Mouse (Mus musculus): ENCODE results near the gene Fam198a. TPM values are rescaled to one million over a fixed set of nuclear protein-coding genes. Genes with fewer than 3 reads are reported as not detected.

Fam198a gene
- polyA plus RNA-seq, 1 experiment from 2014 or later, result 3.1 TPM

- H3K36me3 ChIP-seq, result no peaks in the 10 kb centered on the region
- 92% methylated on average over 4 of the region's 4 CpGs for WGBS
- H3K9me3 ChIP-seq, result no peaks in the 10 kb centered on the region
- no peak overlapping the region for H3K4me3 ChIP-seq (replicated peaks)
- H3K27ac ChIP-seq, result no peak overlapping the region
- H3K4me1 ChIP-seq (replicated peaks), result no peaks in the 10 kb centered on the region
- H3K4me2 ChIP-seq (replicated peaks), result no peak overlapping the region
- H3K27me3 ChIP-seq (replicated peaks), result no peaks in the 10 kb centered on the region
- no peak overlapping the region for H3K9ac ChIP-seq
- no peak for ATAC-seq
Observed at GRCm38 (mm10) chr9:121912786-121913185, 38.0 kb upstream of the Fam198a start.

- H3K27ac ChIP-seq, result no peak overlapping the region
- no peak overlapping the region for H3K4me2 ChIP-seq (replicated peaks)
- H3K4me3 ChIP-seq (replicated peaks), result no peak overlapping the region
- 77% methylated on average over 8 of the region's 8 CpGs for WGBS
- no peak for ATAC-seq
- H3K9ac ChIP-seq, result no peak overlapping the region
- no peaks in the 10 kb centered on the region for H3K27me3 ChIP-seq (replicated peaks)
- H3K36me3 ChIP-seq, result no peaks in the 10 kb centered on the region
- H3K4me1 ChIP-seq (replicated peaks), result no peaks in the 10 kb centered on the region
- no peaks in the 10 kb centered on the region for H3K9me3 ChIP-seq
Observed at GRCm38 (mm10) chr9:121914226-121914757, 36.5 kb upstream of the Fam198a start.

DNA sequence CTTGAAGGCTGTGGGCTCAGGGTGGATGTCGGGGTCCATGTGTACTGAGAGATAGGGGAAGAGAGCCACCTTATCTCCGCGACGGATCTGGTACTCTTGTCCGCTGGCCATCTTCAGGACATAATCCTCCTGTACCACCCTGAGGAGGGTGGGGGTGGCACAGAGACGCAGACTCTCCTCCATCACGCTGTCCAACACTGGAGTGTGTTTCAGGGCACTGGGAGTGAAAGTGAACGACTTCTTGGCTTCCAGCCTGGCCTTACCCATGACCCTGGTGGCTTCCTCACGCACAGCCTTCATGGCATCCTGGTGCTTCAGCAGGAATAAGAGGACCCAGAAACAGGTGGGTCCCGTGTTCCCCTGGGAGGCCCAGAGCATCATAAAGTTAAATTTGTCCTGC, 35.7 kb upstream of the Fam198a start:
- H3K4me3 ChIP-seq (replicated peaks), result no peak overlapping the region
- WGBS, result 90% methylated on average over 10 of the region's 10 CpGs
- H3K27me3 ChIP-seq (replicated peaks), result no peaks in the 10 kb centered on the region
- no peak overlapping the region for H3K9ac ChIP-seq
- no peak for ATAC-seq
- no peaks in the 10 kb centered on the region for H3K36me3 ChIP-seq
- H3K4me2 ChIP-seq (replicated peaks), result no peak overlapping the region
- H3K27ac ChIP-seq, result no peak overlapping the region
- H3K4me1 ChIP-seq (replicated peaks), result no peaks in the 10 kb centered on the region
- no peaks in the 10 kb centered on the region for H3K9me3 ChIP-seq

GRCm38 (mm10) chr9:121916102-121916501, 34.7 kb upstream of the Fam198a start, which contains the start of gene Cyp8b1:
Cyp8b1 (minus strand) TSS chr9:121916305.
- no peak within 1 kb of the TSS for H3K4me2 ChIP-seq (replicated peaks)
- H3K9me3 ChIP-seq, result no peaks in the 10 kb centered on the region
- no peaks in the 10 kb centered on the region for H3K36me3 ChIP-seq
- H3K4me1 ChIP-seq (replicated peaks), result no peaks in the 10 kb centered on the region
- WGBS, result 63% methylated on average over 8 of the region's 8 CpGs
- H3K9ac ChIP-seq, result no peak within 1 kb of the TSS
- no peak within 1 kb of the TSS for H3K4me3 ChIP-seq (replicated peaks)
- peak; percentile 84 for ATAC-seq
- H3K27me3 ChIP-seq (replicated peaks), result no peaks in the 10 kb centered on the region
- no peak within 1 kb of the TSS for H3K27ac ChIP-seq

DNA sequence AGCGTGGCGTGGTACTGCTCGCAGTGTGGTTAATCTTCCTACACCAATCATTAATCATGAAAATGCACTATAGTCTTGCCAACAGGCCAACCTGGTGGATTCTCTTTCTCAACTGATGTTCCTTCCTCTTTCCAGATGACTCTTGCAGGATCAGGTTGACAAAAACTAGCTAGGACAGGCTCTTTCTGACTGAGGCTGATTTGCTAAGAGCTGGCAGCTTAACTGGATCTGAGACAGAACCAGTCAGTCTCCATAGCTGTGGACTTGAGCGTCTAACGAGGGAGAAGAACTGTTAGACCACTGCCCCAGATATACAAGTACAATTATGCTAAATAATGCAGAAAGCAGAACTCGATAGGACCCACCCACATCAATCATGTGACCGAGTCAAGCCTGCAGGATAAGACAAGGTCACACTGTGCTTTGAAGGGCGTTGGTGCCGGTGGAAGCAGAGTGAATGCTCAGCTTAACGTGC, 31.7 kb upstream of the Fam198a start:
- WGBS, result 76% methylated on average over 10 of the region's 10 CpGs
- Histone ChIP-seq H3K27me3 (replicated peaks) (no peaks in the 10 kb centered on the region), H3K9me3 (no peaks in the 10 kb centered on the region), H3K9ac (no peak overlapping the region), H3K4me3 (replicated peaks) (no peak overlapping the region), H3K36me3 (no peaks in the 10 kb centered on the region), H3K4me2 (replicated peaks) (no peak overlapping the region), H3K4me1 (replicated peaks) (no peaks in the 10 kb centered on the region), H3K27ac (no peak overlapping the region)
- ATAC-seq, result 0 out of 2 replicates have a peak, but pooled peaks have one; percentile 41

DNA sequence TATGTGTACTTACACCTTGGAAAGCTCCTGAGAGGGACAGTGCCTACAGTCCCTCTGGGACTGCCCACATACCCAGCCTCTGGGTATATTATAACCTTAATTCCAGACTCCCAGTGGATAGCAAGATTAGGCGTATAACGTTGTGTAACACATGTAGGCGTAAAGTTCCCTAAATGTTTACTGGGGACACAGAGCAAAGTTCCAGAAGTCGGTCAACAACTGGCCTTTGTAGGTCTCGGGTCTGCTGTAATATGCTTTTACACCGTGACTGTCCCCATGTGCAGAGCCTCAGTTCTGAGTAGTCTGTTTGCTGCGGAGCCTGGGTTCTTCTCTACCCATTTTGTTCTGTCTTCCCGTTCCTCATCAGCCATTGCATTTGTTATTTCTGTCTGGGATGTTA, 27.3 kb upstream of the Fam198a start:
- no peaks in the 10 kb centered on the region for H3K4me1 ChIP-seq (replicated peaks)
- WGBS, result 79% methylated on average over 8 of the region's 8 CpGs
- H3K36me3 ChIP-seq, result no peaks in the 10 kb centered on the region
- ATAC-seq, result no peak
- no peak overlapping the region for H3K27ac ChIP-seq
- no peak overlapping the region for H3K4me3 ChIP-seq (replicated peaks)
- H3K27me3 ChIP-seq (replicated peaks), result no peaks in the 10 kb centered on the region
- H3K9me3 ChIP-seq, result no peaks in the 10 kb centered on the region
- H3K4me2 ChIP-seq (replicated peaks), result no peak overlapping the region
- no peak overlapping the region for H3K9ac ChIP-seq

DNA sequence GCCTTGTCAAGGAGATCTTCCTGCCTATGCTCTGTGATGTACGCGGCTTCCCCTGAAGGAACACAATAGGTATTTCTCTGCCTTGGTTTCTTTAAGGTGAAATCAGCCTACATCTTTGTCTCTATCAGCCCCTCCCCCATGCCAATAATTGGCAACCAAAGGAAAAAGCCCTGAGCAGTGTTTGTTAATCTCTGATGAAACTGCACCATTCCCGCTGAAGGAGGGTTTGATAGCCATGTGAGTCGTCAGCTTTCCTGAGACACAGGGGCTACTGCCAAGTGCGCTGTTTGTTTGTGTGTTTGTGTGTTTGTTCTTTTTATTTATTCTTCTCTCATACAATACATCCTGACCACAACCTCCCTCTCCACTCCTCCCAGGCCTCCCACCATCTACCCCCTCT, 26.9 kb upstream of the Fam198a start:
- Histone ChIP-seq H3K9ac (no peak overlapping the region), H3K27me3 (replicated peaks) (no peaks in the 10 kb centered on the region), H3K4me1 (replicated peaks) (no peaks in the 10 kb centered on the region), H3K36me3 (no peaks in the 10 kb centered on the region), H3K27ac (no peak overlapping the region), H3K9me3 (no peaks in the 10 kb centered on the region), H3K4me2 (replicated peaks) (no peak overlapping the region), H3K4me3 (replicated peaks) (no peak overlapping the region)
- 76% methylated on average over 5 of the region's 5 CpGs for WGBS
- no peak for ATAC-seq

DNA sequence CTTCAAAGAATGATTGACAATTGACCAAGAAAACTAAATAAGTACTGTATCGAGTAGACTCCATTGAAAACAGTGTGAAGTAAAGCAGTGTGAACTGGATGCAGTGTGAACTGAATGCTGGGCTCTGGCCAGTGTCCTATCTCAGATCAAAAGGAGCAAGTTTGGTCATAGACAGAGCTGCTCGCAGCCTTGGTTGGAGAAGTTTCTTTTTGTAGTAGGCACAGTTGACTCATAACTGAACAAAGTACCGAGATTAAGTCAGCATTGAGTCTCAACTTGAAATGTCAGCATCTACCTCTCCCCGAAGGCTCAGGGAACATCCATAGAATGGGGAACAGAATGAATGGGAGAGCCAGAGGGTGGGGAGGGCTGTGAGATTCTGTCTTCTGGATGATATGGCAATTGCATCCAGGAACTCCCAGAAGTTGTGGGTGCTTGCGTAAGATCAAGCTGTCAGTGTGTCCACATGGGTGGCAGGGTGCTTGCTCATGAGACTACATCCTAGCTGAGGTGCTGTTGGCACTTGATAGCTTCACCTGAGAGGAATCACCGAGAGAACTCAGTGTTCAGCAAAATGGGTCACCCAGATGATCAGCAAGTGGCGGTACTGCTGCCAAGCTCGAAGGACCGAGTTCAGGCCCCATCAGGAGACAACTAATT, 25.8 kb upstream of the Fam198a start:
- no peak overlapping the region for H3K4me2 ChIP-seq (replicated peaks)
- no peak overlapping the region for H3K9ac ChIP-seq
- H3K9me3 ChIP-seq, result no peaks in the 10 kb centered on the region
- no peak for ATAC-seq
- no peaks in the 10 kb centered on the region for H3K4me1 ChIP-seq (replicated peaks)
- H3K4me3 ChIP-seq (replicated peaks), result no peak overlapping the region
- 90% methylated on average over 9 of the region's 9 CpGs for WGBS
- no peaks in the 10 kb centered on the region for H3K36me3 ChIP-seq
- H3K27me3 ChIP-seq (replicated peaks), result no peaks in the 10 kb centered on the region
- H3K27ac ChIP-seq, result no peak overlapping the region

DNA sequence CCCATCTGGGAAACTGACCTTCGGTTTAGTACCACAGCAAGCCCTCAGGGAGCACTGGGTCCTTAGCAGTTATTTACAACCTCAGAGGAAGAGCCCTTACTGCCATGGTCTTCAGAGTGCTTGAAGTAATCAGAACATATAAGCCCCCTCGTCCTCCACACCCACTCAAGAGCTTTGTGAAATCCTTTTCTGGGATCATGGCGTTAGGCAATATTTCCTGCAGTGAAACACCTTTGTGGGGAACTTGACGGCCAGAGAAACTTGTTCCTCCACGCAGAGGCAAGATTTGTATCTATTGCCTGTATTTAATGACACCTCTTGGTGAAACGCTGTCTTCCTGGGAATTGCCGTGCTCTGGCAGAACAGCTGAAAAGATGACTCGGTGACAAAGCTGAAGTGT, 24.8 kb upstream of the Fam198a start:
- WGBS, result 58% methylated on average over 8 of the region's 8 CpGs

DNA sequence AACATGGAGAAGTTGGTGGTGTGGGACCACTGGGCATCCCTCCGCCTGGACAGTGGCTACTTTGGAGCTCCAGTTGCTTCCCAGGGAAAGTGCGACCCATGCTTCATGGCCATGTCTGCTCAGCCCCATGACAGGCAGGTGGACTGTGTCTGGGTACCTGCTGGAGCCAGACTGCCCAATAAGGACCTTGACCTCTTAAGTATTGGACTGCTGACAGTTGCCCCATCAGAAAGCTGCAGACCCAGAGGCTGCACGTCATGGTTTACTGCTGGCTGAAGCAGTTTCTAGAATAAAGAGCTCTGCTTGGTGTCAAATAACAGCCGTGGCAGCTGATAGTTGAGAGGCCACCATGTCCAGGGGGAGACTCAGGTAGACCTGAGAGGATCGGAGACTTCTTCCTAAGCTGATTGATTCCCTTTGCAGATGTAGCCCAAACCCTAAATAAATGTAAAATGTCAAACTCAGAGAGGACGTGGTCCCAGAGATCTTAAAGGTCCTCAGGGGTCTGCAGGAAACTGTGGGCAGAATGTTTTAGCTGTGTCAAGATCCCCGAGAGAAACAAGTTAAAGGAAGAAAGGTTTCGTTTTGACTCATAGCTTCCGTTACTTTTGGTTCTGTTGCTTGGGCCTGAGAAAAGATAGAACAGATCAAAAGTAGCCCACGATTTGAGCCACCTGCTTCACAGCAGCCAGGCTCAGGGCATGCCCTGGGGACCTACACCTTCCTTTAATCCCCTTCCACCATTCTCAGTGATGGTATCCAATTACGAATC, 24.0 kb upstream of the Fam198a start:
- Histone ChIP-seq H3K36me3 (no peaks in the 10 kb centered on the region), H3K4me2 (replicated peaks) (no peak overlapping the region), H3K9ac (no peak overlapping the region), H3K27ac (no peak overlapping the region), H3K4me3 (replicated peaks) (no peak overlapping the region), H3K27me3 (replicated peaks) (no peaks in the 10 kb centered on the region), H3K4me1 (replicated peaks) (no peaks in the 10 kb centered on the region), H3K9me3 (no peaks in the 10 kb centered on the region)
- 48% methylated on average over 11 of the region's 11 CpGs for WGBS
- no peak for ATAC-seq

More for the DNA sequence above, 24.8 kb upstream of the Fam198a start:
- Histone ChIP-seq H3K27ac (no peak overlapping the region), H3K9me3 (no peaks in the 10 kb centered on the region), H3K4me2 (replicated peaks) (no peak overlapping the region), H3K4me1 (replicated peaks) (no peaks in the 10 kb centered on the region), H3K36me3 (no peaks in the 10 kb centered on the region), H3K4me3 (replicated peaks) (no peak overlapping the region), H3K9ac (no peak overlapping the region), H3K27me3 (replicated peaks) (no peaks in the 10 kb centered on the region)
- ATAC-seq, result no peak

DNA sequence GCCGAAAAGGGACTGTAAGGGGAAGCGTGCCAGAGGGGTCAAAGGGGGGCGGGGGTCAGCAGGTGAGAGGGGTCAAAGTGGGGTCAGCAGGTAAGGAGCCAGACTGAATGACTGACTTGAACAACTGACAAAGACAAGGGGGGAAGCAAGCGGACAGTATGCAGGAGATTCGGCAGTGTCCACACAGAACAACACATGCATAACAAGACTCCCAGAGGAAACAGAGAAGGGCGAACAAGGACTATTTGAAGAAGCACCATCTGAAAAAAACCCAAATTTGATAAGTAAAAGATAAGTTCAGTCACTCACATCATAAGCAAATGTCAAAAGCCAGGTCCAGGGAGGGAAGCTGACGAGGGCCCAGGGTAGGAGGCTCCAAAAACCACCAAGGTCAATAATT, 23.1 kb upstream of the Fam198a start:
- no peak overlapping the region for H3K4me2 ChIP-seq (replicated peaks)
- H3K9me3 ChIP-seq, result no peaks in the 10 kb centered on the region
- H3K27me3 ChIP-seq (replicated peaks), result no peaks in the 10 kb centered on the region
- no peaks in the 10 kb centered on the region for H3K36me3 ChIP-seq
- 76% methylated on average over 7 of the region's 7 CpGs for WGBS
- H3K4me1 ChIP-seq (replicated peaks), result no peaks in the 10 kb centered on the region
- H3K27ac ChIP-seq, result no peak overlapping the region
- no peak overlapping the region for H3K4me3 ChIP-seq (replicated peaks)
- ATAC-seq, result no peak
- no peak overlapping the region for H3K9ac ChIP-seq

DNA sequence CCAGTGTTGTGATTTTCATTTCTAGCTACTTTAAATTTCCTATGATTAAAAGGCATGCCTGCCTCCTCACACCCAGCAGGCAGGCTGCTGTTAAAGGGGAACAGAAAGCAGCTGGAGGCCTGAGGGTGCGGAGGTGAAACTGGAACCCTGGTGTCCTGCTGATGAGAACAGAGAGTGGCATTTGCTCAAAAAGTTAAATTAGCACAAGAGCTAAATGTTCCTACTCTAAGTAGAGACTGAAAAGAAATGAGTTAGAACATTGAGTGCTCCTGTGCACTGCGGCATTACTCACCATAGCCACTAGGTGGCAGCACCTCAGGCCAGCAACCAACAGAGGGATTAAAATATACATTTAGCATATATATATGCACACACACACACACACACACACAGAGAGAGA, 22.3 kb upstream of the Fam198a start:
- Histone ChIP-seq H3K4me1 (replicated peaks) (no peaks in the 10 kb centered on the region), H3K9me3 (no peaks in the 10 kb centered on the region), H3K27ac (no peak overlapping the region), H3K9ac (no peak overlapping the region), H3K4me3 (replicated peaks) (no peak overlapping the region), H3K36me3 (no peaks in the 10 kb centered on the region), H3K27me3 (replicated peaks) (no peaks in the 10 kb centered on the region), H3K4me2 (replicated peaks) (no peak overlapping the region)
- WGBS, result 29% methylated on average over 2 of the region's 2 CpGs
- no peak for ATAC-seq

Data from intestine, embryonic 15.5 days (tissue).